Mouse (Mus musculus) ES-Bruce4 (cell line): ENCODE measurements around the gene Urod.

ENCODE experiments used
- CTCF ChIP-seq: IDR thresholded peaks from one replicate; pipeline ENCODE4 v1.8.1; 2011; ENCODE audit warnings: low read depth, low read length
- POLR2A ChIP-seq: IDR thresholded peaks from one replicate; pipeline ENCODE4 v1.8.1; 2011; ENCODE audit warnings: low read length; ENCODE audit not compliant: insufficient read depth

DNA sequence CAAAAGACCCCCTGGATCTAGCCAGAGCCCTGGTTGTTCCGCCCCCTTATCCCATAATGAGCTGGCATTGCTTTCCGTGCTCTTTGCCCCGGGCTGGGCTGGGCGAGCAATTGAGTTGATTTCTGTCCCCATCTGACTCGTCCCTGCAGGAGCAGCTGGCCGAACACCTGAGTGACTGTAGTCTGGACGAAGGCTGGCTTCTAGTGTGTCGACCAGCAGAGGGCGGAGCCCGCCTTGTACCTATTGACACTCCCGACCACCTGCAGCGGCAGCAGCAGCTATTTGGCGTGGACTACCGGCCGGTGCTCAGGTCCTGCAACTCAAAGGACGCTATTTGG, 1.6 kb upstream of the Urod start:
- no peak for TF ChIP-seq POLR2A
- TF ChIP-seq CTCF = peak; percentile 46
